Mouse (Mus musculus) liver, embryonic 14 days (tissue): ENCODE measurements around the gene Lenep. TPM values are rescaled to one million over a fixed set of nuclear protein-coding genes. Genes with fewer than 3 reads are reported as not detected.

Experiments
- polyA plus RNA-seq: library from polyadenylated mRNA; depleted of rRNA; stranded (reverse); fragments of >200 nt; gene quantifications from 2 replicates; pipeline ENCODE4 v1.2.3, GENCODE M21; 2012; rRNA removed

The Lenep gene
- 0.49 and 0.61 TPM in 2 replicates for polyA plus RNA-seq

DNA sequence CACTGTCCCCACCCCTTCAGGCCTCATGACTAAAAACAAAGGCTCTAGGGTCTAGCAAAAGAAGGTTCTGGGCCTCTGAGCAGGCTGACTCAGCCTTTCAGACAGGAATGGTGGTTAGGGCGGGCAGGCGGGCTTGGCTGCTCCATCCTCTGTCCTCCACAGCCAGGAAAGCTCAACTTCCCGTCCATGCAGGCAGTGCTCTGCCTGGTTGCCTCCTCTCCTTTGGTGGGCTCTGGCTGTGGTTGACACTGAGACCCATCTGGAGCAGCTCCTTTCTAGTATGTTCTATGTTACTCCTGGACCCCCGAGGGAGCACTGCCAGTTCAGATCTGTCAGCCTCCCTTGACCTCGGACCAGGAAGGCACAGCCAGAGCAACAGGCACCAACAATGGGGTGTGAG lies at the start of gene Lenep:
Gene Lenep, minus strand, starts transcription at position 101 of the 400 bp plus-strand sequence.

DNA sequence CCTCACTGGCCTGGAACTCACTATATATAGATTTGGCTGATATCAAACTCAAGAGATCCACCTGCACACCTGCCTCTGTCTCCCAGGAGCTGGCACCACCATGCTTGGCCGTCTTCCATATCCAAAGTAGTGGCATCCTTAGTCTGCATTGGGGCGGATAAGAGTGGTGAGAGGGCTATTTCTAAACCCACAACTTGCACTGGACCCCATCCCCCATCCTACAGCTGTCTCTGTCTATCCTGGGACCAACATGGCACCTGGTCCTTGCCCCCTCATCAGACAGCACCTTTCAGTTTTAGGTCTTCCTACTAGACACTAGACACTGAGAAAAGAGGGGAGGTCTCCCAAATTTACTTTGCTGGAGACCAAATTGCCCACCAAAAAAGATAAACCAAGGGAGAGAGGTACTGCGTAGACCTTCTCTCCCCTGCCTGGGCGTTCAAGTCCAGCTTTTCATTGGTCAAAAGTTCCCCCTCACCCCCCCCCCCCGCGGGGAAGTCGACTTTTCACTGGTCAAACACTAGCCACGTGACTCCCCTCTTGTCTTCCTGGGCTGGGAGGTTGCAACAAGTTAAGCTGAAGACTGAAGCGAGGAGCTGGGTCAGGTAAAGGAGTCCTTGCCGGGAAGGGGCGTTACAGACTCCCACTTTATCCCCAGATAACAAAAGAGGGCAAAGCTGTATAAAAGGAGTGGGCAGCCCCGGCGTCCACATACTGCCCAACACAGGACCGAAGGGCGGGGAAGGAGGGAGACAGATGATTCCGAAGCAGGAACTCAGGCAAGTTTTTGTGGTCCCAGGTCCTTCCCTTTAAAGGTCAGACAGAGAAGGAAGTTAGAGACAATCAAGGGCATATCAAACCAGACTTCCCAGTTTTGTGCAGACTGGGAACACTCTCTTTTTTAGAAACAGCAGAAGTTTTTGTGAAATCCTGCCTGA lies 33.9 kb upstream of the Lenep start, which contains the start of gene Pbxip1:
Gene Pbxip1, plus strand, starts transcription at position 531 of the 938 bp plus-strand sequence.

DNA sequence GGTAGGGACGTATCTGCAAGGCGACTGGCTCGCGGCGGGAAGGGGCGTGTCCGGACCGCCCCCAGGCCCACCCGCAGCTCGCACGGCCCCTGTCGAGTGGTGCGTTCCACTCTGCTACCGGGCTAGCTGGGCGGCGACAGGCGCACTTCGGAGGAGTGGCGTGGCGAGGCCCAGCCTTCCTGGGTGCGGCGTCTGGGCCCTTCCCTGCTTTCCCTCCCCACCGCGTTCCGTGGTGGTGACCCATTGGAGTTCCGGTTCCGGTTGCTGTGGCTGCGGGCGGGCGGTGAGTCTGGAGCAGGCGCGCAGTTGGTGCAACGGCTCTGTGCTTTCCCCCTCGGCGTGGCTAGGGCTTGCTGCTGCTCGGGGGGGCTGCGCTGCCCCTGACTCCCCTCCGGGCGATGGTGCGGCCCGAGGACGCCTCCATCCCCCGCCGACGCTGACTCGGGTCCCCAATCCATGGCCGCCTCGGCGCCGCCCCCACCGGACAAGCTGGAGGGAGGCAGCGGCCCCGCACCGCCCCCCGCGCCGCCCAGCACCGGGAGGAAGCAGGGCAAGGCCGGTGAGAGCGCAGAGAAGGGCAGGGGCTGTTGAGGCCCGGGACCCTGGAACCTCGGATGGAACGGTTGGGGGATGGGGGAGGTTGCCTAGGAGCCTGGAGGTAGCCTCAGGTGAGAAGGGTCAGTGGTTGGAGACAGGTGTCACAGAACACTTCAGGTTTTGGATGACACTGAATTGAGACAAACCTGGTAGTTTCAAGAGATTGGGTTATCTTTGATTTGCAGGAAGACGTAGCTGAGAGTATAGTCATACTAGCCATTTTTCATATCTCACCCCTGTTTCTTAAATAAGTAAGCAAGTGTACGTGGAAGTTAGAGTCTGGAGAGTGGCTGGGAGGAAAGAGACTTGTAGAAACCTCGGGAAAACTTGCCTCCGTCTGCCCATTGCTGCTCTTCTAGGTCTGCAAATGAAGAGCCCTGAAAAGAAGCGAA lies 27.9 kb upstream of the Lenep start, which contains the start of gene Pygo2:
Gene Pygo2, plus strand, starts transcription at position 44 of the 989 bp plus-strand sequence.

DNA sequence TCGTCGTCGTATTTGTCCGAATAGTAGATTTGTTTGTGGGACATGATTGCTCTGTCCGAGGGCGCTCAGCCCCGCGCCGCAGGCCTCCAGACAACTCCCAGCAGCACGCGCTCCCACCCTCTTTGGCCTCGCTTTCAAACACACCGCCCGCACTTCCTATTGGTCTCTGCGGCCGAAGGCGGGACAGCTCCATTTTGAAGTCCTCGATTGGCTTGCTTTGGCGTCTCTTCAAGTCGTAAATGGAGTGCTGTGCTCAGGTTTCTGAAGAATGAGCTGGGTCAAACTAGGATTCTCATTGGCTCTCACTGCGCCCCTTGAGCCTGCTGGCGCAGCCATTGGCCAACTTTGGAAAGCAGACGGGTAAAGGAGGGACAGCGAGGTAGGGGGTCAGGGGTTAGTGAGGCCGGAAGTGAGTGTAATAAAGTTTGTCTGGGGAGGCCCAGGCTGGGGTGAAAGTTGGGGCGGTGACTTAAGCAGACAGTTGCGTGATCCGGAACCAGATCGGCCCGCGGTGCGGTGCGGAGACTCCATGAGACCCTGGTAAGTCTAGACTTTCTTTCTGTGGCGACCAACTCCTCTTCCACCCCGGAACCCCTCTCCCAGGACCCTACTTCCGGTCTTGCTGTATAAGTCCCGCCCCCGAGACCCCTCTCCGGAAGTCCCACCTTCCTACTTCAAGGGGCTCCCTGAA lies 15.7 kb upstream of the Lenep start, which contains the start of the genes Cks1b and Shc1:
Gene Cks1b, minus strand, starts transcription at position 214 of the 691 bp plus-strand sequence.
Gene Shc1, plus strand, starts transcription at position 274 of the 691 bp plus-strand sequence.

DNA sequence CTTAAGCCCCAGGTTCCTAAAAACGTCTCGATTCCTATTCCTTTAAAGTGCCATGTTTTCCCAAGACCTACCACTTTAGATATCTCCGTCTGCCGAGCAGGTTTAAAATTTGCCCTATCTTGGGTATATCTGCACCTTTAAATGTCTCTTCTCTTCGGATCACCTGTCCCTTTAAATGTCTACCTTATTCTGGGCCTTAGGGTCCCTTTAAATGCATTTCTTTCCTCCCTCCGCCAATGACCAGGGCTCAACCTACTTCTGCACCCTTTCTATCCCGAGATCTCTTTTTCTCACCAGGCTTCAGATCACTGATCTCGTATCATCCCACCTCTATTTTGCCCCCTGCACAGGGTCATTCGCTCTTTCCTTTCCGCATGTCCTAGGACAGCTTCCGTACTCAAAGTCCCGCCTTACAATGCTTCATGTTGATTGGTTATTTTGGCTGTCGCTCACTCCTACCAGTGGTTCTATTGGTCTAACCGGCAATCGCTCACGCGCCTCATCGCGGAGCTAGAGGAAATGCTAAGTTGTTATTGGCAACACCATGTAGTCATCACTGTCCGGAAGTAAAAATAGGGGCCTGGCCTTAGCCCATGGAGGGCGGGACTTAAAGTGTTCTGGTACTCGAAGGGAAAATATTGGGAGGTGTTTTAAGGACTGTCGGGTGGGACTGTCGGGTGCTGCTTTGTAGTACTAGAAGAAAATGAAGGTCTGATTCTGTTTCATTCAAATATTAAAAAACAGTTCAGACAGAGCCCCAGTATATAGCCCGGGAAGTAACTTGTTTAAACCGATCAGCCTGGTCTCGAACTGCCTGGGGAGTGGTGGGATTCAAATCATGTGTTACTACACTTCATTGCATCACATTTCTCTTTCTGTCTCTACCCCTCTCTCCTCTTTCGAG lies 9.1 kb upstream of the Lenep start, which contains the start of gene Flad1:
Gene Flad1, minus strand, starts transcription at position 381 of the 904 bp plus-strand sequence.

DNA sequence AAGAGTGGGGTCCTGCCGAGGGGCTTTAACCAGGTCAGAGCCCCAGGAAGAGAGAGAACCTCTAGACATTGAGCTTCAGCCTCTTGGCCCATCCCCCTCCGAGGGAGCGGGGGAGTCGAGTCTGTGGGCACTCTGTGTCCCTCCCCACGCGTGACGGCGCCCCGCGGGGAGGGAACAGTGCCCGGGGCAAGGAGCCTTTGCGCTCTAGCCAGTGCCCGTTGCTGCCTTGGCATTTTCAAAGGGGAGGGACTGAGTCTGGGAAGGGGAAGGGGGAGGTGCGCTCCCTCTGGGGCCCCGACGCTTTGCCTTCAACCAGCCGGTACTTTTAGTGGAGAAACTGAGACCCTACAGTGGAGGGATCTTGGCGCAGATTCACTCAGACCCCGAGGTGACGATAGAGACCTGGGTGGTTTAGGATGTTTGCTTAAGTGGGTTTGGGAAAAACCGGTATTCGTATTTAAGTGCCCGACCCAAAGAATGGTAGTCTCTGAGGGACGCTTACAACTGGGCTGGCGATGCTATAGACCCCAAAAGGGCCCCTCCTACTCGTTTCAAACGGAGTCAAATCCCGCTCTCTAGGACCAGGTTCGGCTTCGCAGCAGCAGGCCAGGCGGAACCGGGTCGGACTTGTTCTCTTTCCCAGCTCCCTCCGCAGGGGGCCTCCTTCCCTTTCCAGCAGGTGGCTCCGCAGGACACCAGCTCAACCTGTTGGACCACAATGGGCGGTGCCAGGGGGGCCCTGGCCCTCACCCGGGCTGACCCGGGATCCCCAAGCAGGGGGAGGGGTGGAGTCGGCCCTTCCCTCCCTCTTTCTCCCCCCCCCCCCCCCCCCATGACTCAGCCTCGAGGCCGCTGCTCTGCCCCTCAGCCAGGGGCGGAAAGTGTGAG lies 8.3 kb downstream of the Lenep start, which contains the start of gene Zbtb7b:
Gene Zbtb7b, minus strand, starts transcription at position 771 of the 888 bp plus-strand sequence.

DNA sequence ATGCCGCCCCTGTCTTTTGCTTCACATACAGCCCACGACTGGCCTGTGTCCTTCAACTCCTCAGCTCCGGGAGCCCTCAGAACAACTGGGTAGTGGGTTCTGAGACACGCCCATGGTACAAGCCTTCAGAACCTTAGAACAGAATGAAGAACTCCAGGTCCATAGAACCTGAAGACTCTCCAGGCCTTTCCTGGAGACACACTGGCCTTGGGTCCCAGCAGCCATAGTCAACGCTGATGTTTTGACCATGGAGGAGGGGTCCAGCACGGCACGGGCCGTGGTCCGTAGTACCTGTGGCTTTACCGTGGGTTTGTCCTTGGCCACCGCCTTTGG lies 37.5 kb downstream of the Lenep start, which contains the start of gene Dcst1:
Gene Dcst1, minus strand, starts transcription at position 101 of the 333 bp plus-strand sequence.

DNA sequence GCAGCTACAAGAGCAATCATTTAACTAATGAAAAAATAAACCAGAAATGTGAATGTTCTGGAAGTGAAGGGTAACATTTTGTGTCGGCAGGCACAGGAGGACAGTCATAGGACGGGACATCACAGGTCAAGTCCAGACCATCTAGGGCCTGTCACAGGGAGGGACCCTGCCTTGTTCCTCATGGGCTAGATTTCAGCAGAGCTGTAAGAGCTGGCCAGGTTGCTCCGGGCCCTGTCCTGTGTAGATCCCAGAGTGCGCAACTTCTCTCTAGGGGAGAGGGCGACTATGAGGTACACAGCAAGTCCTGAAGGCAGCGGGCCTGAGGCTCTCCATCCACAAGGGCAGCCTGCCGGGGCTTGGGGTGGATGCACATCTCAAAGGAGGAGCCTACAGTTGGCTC lies 40.9 kb downstream of the Lenep start, which contains the start of gene Dcst2:
Gene Dcst2, plus strand, starts transcription at position 301 of the 400 bp plus-strand sequence.

Other genes starting within 250 kb of the Lenep start
- gene Hcn3, start 242.6 kb downstream of the Lenep start, polyA plus RNA-seq = 0.23 and 0.28 TPM in 2 replicates
- gene Clk2, start 238.0 kb downstream of the Lenep start, polyA plus RNA-seq = 26.2 and 28.4 TPM in 2 replicates
- 31.9 and 35.9 TPM in 2 replicates for gene Scamp3, start 225.3 kb downstream of the Lenep start, polyA plus RNA-seq
- gene Fam189b, start 219.7 kb downstream of the Lenep start, polyA plus RNA-seq = 3.6 and 3.7 TPM in 2 replicates
- gene Gba, start 199.9 kb downstream of the Lenep start, polyA plus RNA-seq = 14.6 and 18.2 TPM in 2 replicates
- gene Thbs3, start 187.6 kb downstream of the Lenep start, polyA plus RNA-seq = 1.1 and 3.1 TPM in 2 replicates
- 71.4 and 87.2 TPM in 2 replicates for gene Mtx1, start 175.7 kb downstream of the Lenep start, polyA plus RNA-seq
- 0.08 and 0.14 TPM in 2 replicates for gene Muc1, start 173.7 kb downstream of the Lenep start, polyA plus RNA-seq
- gene Krtcap2, start 156.8 kb downstream of the Lenep start, polyA plus RNA-seq = 23.3 and 25.5 TPM in 2 replicates
- gene Trim46, start 156.5 kb downstream of the Lenep start, polyA plus RNA-seq = 0.19 and 0.23 TPM in 2 replicates
- 82.7 and 87.0 TPM in 2 replicates for gene Dpm3, start 143.4 kb downstream of the Lenep start, polyA plus RNA-seq
- gene Slc50a1, start 132.2 kb downstream of the Lenep start, polyA plus RNA-seq = 14.5 and 16.6 TPM in 2 replicates
- 3.6 and 3.7 TPM in 2 replicates for gene Efna1, start 121.7 kb downstream of the Lenep start, polyA plus RNA-seq
- 0.03 and 0.15 TPM in 2 replicates for gene Efna3, start 79.8 kb downstream of the Lenep start, polyA plus RNA-seq
- gene Efna4, start 64.8 kb downstream of the Lenep start, polyA plus RNA-seq = 0.82 and 0.97 TPM in 2 replicates
- gene Adam15, start 52.8 kb downstream of the Lenep start, polyA plus RNA-seq = 5.7 and 6.1 TPM in 2 replicates
- 0.03 and 0.06 TPM in 2 replicates for gene Dcst2, start 40.8 kb downstream of the Lenep start, polyA plus RNA-seq
- 0.01 TPM in 1 of 2 replicates, not detected in the other for gene Dcst1, start 37.5 kb downstream of the Lenep start, polyA plus RNA-seq
- gene Zbtb7b, start 8.0 kb downstream of the Lenep start, polyA plus RNA-seq = 5.4 and 7.3 TPM in 2 replicates
- gene Flad1, start 9.1 kb upstream of the Lenep start, polyA plus RNA-seq = 9.2 and 9.8 TPM in 2 replicates
- 124 and 141 TPM in 2 replicates for gene Cks1b, start 15.6 kb upstream of the Lenep start, polyA plus RNA-seq
- gene Shc1, start 15.7 kb upstream of the Lenep start, polyA plus RNA-seq = 34.7 and 39.6 TPM in 2 replicates
- 13.1 and 15.0 TPM in 2 replicates for gene Pygo2, start 27.4 kb upstream of the Lenep start, polyA plus RNA-seq
- 2.9 and 3.3 TPM in 2 replicates for gene Pbxip1, start 33.9 kb upstream of the Lenep start, polyA plus RNA-seq
- gene Pmvk, start 51.7 kb upstream of the Lenep start, polyA plus RNA-seq = 33.0 and 35.2 TPM in 2 replicates
- gene Kcnn3, start 117.4 kb upstream of the Lenep start, polyA plus RNA-seq = 0.01 and 0.08 TPM in 2 replicates